Comparison of ENCODE assay signal across 11 mouse cellular contexts in genomic region chr2:103461743-103462142, GRCm38 (mm10). TPM values are rescaled to one million over a fixed set of nuclear protein-coding genes. Genes with fewer than 3 reads are reported as not detected.
DNase-seq lines count a peak whose midpoint lies in the region; ATAC-seq and TF ChIP-seq lines count a peak whose summit lies in the region.
"Had no signal": no experiment of that assay in that cellular context is flagged by ENCODE, and none has a peak within 500 bp of the region (broad histone marks: within the 10 kb centered on the region; RNA-seq: fewer than 3 reads in every experiment).

No protein-coding gene starts in this region.

- H3K36me3 ChIP-seq in heart, embryonic 13.5 days: peaks cover 90% of the 10 kb centered on the region
- H3K36me3 ChIP-seq in limb, embryonic 10.5 days: peaks cover 82% of the 10 kb centered on the region

- no peak overlapping the region for H3K4me2 ChIP-seq in heart, embryonic 13.5 days
- H3K4me2 ChIP-seq: liver, embryonic 15.5 days; neural tube, embryonic 12.5 days had no signal

- no peaks in the 10 kb centered on the region for H3K4me1 ChIP-seq in heart, embryonic 13.5 days
- H3K4me1 ChIP-seq in limb, embryonic 10.5 days: peaks cover 30% of the 10 kb centered on the region
- H3K4me1 ChIP-seq: neural tube, embryonic 12.5 days had no signal

- no peaks in the 10 kb centered on the region for H3K9me3 ChIP-seq in heart, embryonic 13.5 days
- no peaks in the 10 kb centered on the region for H3K9me3 ChIP-seq in limb, embryonic 10.5 days (replicated peaks)
- H3K9me3 ChIP-seq: liver, embryonic 15.5 days; neural tube, embryonic 12.5 days had no signal

- TF ChIP-seq CTCF in left cerebral cortex, adult 2 months (IDR thresholded peaks at IDR 0.05): no peak

- no peak for DNase-seq in heart, adult 9 months (ENCODE audit: low spot score in 2 of 2)
- DNase-seq in thymus, postnatal 0 days (ENCODE audit: low spot score): peak; percentile 54
- no peak for DNase-seq in thymus, postnatal 14 days
- peak; percentile 51 for DNase-seq in limb, embryonic 10.5 days (ENCODE audit: low spot score)
- DNase-seq in right cerebral cortex, adult 2 months (ENCODE audit: low spot score in 2 of 2): no peak
- no peak for DNase-seq in left cerebral cortex, adult 2 months (ENCODE audit: extremely low spot score in 1 of 2, low spot score in 2 of 2)
- DNase-seq in cerebellum, adult 9-10 months: no peak

- WGBS in heart, embryonic 13.5 days: 43% methylated on average over 9 of the region's 9 CpGs
- WGBS in limb, embryonic 10.5 days: 20% methylated on average over 9 of the region's 9 CpGs

- H3K27ac ChIP-seq in heart, embryonic 13.5 days (replicated peaks): peak overlapping the region; percentile 10; the same call in 1 of the 2 replicates
- H3K27ac ChIP-seq in limb, embryonic 10.5 days: peak overlapping the region; percentile 75
- H3K27ac ChIP-seq in left cerebral cortex, adult 2 months: no peak overlapping the region; the same call in 1 of the 2 replicates
- H3K27ac ChIP-seq: liver, embryonic 15.5 days; neural tube, embryonic 12.5 days had no signal

- ATAC-seq in heart, embryonic 13.5 days (ENCODE audit: extremely low read depth, insufficient number of reproducible peaks, low FRiP score, low TSS enrichment): no peak

- no peaks in the 10 kb centered on the region for H3K27me3 ChIP-seq in heart, embryonic 13.5 days (replicated peaks)
- no peaks in the 10 kb centered on the region for H3K27me3 ChIP-seq in limb, embryonic 10.5 days (ENCODE audit: low read depth, poor library complexity, severe bottlenecking)
- H3K27me3 ChIP-seq: liver, embryonic 15.5 days; neural tube, embryonic 12.5 days had no signal

- intact Hi-C loops in left cerebral cortex, adult 2 months (cut with DNase I): no loop called here

- H3K4me3 ChIP-seq in heart, embryonic 13.5 days: no peak overlapping the region
- H3K4me3 ChIP-seq in limb, embryonic 10.5 days: no peak overlapping the region; the same call in 1 of the 2 replicates
- H3K4me3 ChIP-seq in left cerebral cortex, adult 2 months: no peak overlapping the region
- H3K4me3 ChIP-seq: liver, embryonic 15.5 days; neural tube, embryonic 12.5 days had no signal

- H3K9ac ChIP-seq in heart, embryonic 13.5 days: no peak overlapping the region
- H3K9ac ChIP-seq: liver, embryonic 15.5 days; neural tube, embryonic 12.5 days had no signal

RNA-seq across cellular contexts. Expression of gene Cat, which starts 23.2 kb away (rescaled TPM):
- 71.3 and 81.0 TPM in 2 replicates for polyA plus RNA-seq in heart, embryonic 13.5 days (2015; fragmentation: Nextera tagmentation; extraction: Ambion mirVana)
- polyA plus RNA-seq in thymus, postnatal 0 days (2015; fragmentation: Nextera tagmentation; extraction: Ambion mirVana): 43.5 and 58.9 TPM in 2 replicates
- 81.8 and 94.7 TPM in 2 replicates for polyA plus RNA-seq in limb, embryonic 10.5 days (2016; fragmentation: Nextera tagmentation; extraction: Ambion mirVana)
- 10 to 100 TPM; 42.5 to 46.9 TPM for total RNA-seq in left cerebral cortex, adult 2 months (2021)

RNA-seq across cellular contexts. Expression of gene Elf5, which starts 50.3 kb away (rescaled TPM):
- polyA plus RNA-seq in heart, embryonic 13.5 days (2015; fragmentation: Nextera tagmentation; extraction: Ambion mirVana): 0.17 TPM in 1 of 2 replicates, not detected in the other
- 0.09 and 0.23 TPM in 2 replicates for polyA plus RNA-seq in thymus, postnatal 0 days (2015; fragmentation: Nextera tagmentation; extraction: Ambion mirVana)
- polyA plus RNA-seq in limb, embryonic 10.5 days (2016; fragmentation: Nextera tagmentation; extraction: Ambion mirVana): 0.23 TPM in 1 of 2 replicates, not detected in the other
- total RNA-seq in left cerebral cortex, adult 2 months (2021): 1 to 10 TPM in 1 of 2 experiments, under 1 TPM in 1; 0.79 to 1.1 TPM
- polyA plus RNA-seq: neural tube, embryonic 12.5 days; spleen, adult 2 months had no signal

Comparison
In these comparisons a context has a peak if more than half of its experiments do, and no peak if none do; other contexts are left out.
1. DNase-seq: peak in thymus, postnatal 0 days (single experiment) and limb, embryonic 10.5 days (single experiment); none in heart, adult 9 months (0 of 2), thymus, postnatal 14 days (single experiment), right cerebral cortex, adult 2 months (0 of 2), left cerebral cortex, adult 2 months (0 of 2) and cerebellum, adult 9-10 months (single experiment).